Mouse (Mus musculus) liver, adult 2 months (tissue): ENCODE data around the gene Foxr1.

Source experiments
- CTCF ChIP-seq: fragments of 200-500 bp; IDR thresholded peaks from 2 replicates; pipeline ENCODE4 v1.5.1; 2011; ENCODE audit warnings: low read depth, low read length, control low read depth
- POLR2A ChIP-seq: fragments of 200-500 bp; IDR thresholded peaks from 2 replicates; pipeline ENCODE4 v1.6.1; 2011; ENCODE audit warnings: low read length, control low read depth; ENCODE audit not compliant: insufficient read depth; ENCODE audit errors: extremely low read depth

DNA sequence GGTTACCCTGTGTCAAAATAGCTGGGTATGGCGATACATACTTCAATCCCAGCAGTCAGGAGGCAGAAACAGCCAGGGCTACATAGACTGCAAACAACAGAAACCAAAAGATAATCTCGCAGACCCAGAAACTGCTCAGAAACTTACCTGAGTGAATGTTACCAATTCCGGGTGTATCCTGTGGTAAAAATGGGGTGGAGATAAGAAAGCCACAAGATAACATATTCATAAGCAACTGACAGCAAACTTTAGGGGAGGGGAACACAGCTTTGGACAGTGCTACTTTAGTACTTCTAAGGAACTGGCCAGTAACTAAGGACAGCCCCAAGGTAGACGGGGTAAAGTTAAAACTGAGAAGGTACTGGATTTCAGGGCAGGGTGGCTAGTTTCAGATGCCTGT lies 28.6 kb downstream of the Foxr1 start:
- no peak for TF ChIP-seq CTCF
- no peak for TF ChIP-seq POLR2A
